Mouse (Mus musculus) kidney, embryonic 16.5 days (tissue): ENCODE results near the gene Luc7l2. TPM values are rescaled to one million over a fixed set of nuclear protein-coding genes. Genes with fewer than 3 reads are reported as not detected.

Experiments used
- ATAC-seq: fragments of 200-750 bp; cut with Nextera tagmentation; 2 replicates; pipeline ENCODE4 v1.8.0; 2017; ENCODE audit warnings: moderate TSS enrichment; ENCODE audit not compliant: low FRiP score, low TSS enrichment
- H3K27ac ChIP-seq: fragments of 300-500 bp; sonication (generic); 2 replicates; pipeline ENCODE4 v1.5.1; 2014; ENCODE audit warnings: low read length
- H3K27me3 ChIP-seq: fragments of 300-500 bp; sonication (generic); 2 replicates; pipeline ENCODE4 v1.6.1; 2014; ENCODE audit warnings: low read length, control low read depth, mixed read lengths; ENCODE audit not compliant: insufficient read depth
- H3K36me3 ChIP-seq: fragments of 300-500 bp; sonication (generic); 2 replicates; pipeline ENCODE4 v1.6.1; 2014; ENCODE audit warnings: low read length, control low read depth, mixed read lengths; ENCODE audit not compliant: insufficient read depth
- H3K4me1 ChIP-seq: fragments of 300-500 bp; sonication (generic); 2 replicates; pipeline ENCODE4 v1.6.1; 2014; ENCODE audit warnings: low read length, control low read depth, mixed read lengths; ENCODE audit not compliant: insufficient read depth
- H3K4me2 ChIP-seq: fragments of 300-500 bp; sonication (generic); replicated peaks from 2 replicates; pipeline ENCODE4 v1.6.1; 2014; ENCODE audit warnings: low read depth, low read length
- H3K4me3 ChIP-seq: fragments of 300-500 bp; sonication (generic); 2 replicates; pipeline ENCODE4 v1.5.1; 2014; ENCODE audit warnings: mild to moderate bottlenecking, low read length
- H3K9ac ChIP-seq: fragments of 300-500 bp; sonication (generic); replicated peaks from 2 replicates; pipeline ENCODE4 v1.6.1; 2014; ENCODE audit warnings: low read length
- H3K9me3 ChIP-seq: fragments of 300-500 bp; sonication (generic); 2 replicates; pipeline ENCODE4 v1.6.1; 2016; ENCODE audit warnings: low read length, control low read depth
- WGBS: fragments of 180-500 bp; shearing (Covaris S2); extraction: QIAGEN DNeasy Blood & Tissue Kit; methylation state at CpG from one replicate; pipeline ENCODE4 v1.1.7; 2014; 5-methylcytosine and 5-hydroxymethylcytosine counted together
- microRNA-seq: library from miRNA; unstranded; fragments of <30 nt; microRNA quantifications from one replicate; pipeline ENCODE4, GENCODE M21; 2016
- polyA plus RNA-seq: library from polyadenylated mRNA; unstranded; fragments of >200 nt; fragmentation: Nextera tagmentation; extraction: Ambion mirVana; gene quantifications from 2 replicates; pipeline ENCODE4 v1.2.1, GENCODE M21; 2015

Gene Luc7l2
- polyA plus RNA-seq, 1 experiment from 2014 or later = 28.6 TPM

- no peak for ATAC-seq
- no peak overlapping the region for H3K27ac ChIP-seq
- H3K9me3 ChIP-seq = no peaks in the 10 kb centered on the region
- H3K4me3 ChIP-seq = no peak overlapping the region
- no peaks in the 10 kb centered on the region for H3K36me3 ChIP-seq
- H3K9ac ChIP-seq = no peak overlapping the region
- peaks cover 48% of the 10 kb centered on the region for H3K27me3 ChIP-seq
- H3K4me1 ChIP-seq = peaks cover 12% of the 10 kb centered on the region
- H3K4me2 ChIP-seq = no peak overlapping the region
- whole genome bisulfite sequencing = 66% methylated on average over 5 of the region's 5 CpGs
Observed at GRCm38 (mm10) chr6:38641228-38641627, 90.1 kb downstream of the Luc7l2 start.

GRCm38 (mm10) chr6:38641645-38642044 is 90.5 kb downstream of the Luc7l2 start:
- no peak for ATAC-seq
- WGBS = 53% methylated on average over 5 of the region's 5 CpGs
- H3K4me3 ChIP-seq = no peak overlapping the region
- H3K36me3 ChIP-seq = no peaks in the 10 kb centered on the region
- no peak overlapping the region for H3K9ac ChIP-seq
- H3K4me1 ChIP-seq = peaks cover 8% of the 10 kb centered on the region
- no peaks in the 10 kb centered on the region for H3K9me3 ChIP-seq
- H3K27ac ChIP-seq = no peak overlapping the region
- H3K27me3 ChIP-seq = peaks cover 47% of the 10 kb centered on the region
- H3K4me2 ChIP-seq = no peak overlapping the region

GRCm38 (mm10) chr6:38642593-38642992 is 91.5 kb downstream of the Luc7l2 start:
- no peak overlapping the region for H3K9ac ChIP-seq
- peaks cover under 1% of the 10 kb centered on the region; the same call in 1 of the 2 replicates for H3K4me1 ChIP-seq
- H3K4me2 ChIP-seq = no peak overlapping the region
- 49% methylated on average over 5 of the region's 5 CpGs for WGBS
- H3K9me3 ChIP-seq = no peaks in the 10 kb centered on the region
- no peaks in the 10 kb centered on the region for H3K36me3 ChIP-seq
- ATAC-seq = peak; percentile 51; the same call in 1 of the 2 replicates
- no peak overlapping the region for H3K4me3 ChIP-seq
- H3K27me3 ChIP-seq = peaks cover 42% of the 10 kb centered on the region
- no peak overlapping the region for H3K27ac ChIP-seq

GRCm38 (mm10) chr6:38643039-38643438 is 91.9 kb downstream of the Luc7l2 start:
- ATAC-seq = no peak
- H3K9ac ChIP-seq = no peak overlapping the region
- H3K4me3 ChIP-seq = no peak overlapping the region
- no peak overlapping the region for H3K27ac ChIP-seq
- 69% methylated on average over 3 of the region's 3 CpGs for WGBS
- peaks cover 38% of the 10 kb centered on the region for H3K27me3 ChIP-seq
- H3K4me2 ChIP-seq = no peak overlapping the region
- H3K4me1 ChIP-seq = no peaks in the 10 kb centered on the region
- no peaks in the 10 kb centered on the region for H3K36me3 ChIP-seq
- no peaks in the 10 kb centered on the region for H3K9me3 ChIP-seq

- no peak for ATAC-seq
- Histone ChIP-seq H3K4me3 (no peak overlapping the region), H3K27me3 (no peaks in the 10 kb centered on the region), H3K4me2 (no peak overlapping the region), H3K9ac (no peak overlapping the region), H3K9me3 (no peaks in the 10 kb centered on the region), H3K4me1 (no peaks in the 10 kb centered on the region), H3K36me3 (no peaks in the 10 kb centered on the region), H3K27ac (no peak overlapping the region)
- 77% methylated on average over 3 of the region's 3 CpGs for WGBS
Observed at GRCm38 (mm10) chr6:38649545-38649944, 98.4 kb downstream of the Luc7l2 start.

DNA sequence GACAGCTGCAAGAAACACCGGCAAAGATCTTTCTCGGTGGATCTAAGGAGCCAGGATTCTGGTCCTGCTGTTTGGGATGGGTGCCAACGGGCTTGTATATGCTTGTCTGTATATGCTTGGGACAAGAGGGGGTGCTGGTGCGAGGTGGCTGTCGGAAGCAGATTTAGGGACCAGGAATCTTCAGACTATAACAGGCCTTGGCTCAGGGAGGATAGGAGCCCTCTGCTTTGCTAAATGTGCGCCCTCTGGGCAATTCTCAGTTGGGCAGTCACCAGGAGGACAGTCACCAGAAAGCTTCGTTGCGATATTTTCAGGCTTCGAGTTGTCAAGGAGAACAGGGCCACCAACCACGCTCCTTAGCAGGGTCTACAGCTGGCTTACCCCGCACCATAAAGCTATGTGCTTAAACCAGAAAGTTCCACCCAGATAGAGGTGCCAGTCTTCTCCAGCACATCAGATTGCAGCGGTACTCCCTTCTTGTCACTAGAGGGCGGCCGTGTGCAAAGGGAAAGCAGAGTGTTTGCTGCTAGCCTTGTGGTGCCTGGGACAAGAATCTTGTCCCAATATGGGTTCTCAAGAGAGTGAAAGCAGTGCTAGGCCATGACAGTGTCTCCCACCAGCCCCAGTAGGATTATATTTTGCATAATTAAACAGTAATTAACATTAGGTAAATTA is 99.3 kb downstream of the Luc7l2 start:
- Histone ChIP-seq H3K27ac (no peak overlapping the region), H3K9ac (no peak overlapping the region), H3K4me2 (no peak overlapping the region), H3K9me3 (no peaks in the 10 kb centered on the region), H3K36me3 (no peaks in the 10 kb centered on the region), H3K4me3 (no peak overlapping the region), H3K4me1 (no peaks in the 10 kb centered on the region), H3K27me3 (no peaks in the 10 kb centered on the region)
- whole genome bisulfite sequencing = 36% methylated on average over 14 of the region's 14 CpGs
- peak; percentile 69 for ATAC-seq

Small RNA genes lying within 50 kb of the gene (microRNA-seq; reads per million reads assigned to microRNA genes)
- gene Mir7670 = not detected

Other genes with a start within 250 kb of the Luc7l2 start
- 4.2 and 4.3 TPM in 2 replicates for gene Zc3hav1, start 196.7 kb upstream of the Luc7l2 start, polyA plus RNA-seq
- gene Ttc26, start 169.9 kb upstream of the Luc7l2 start, polyA plus RNA-seq = 7.9 and 9.8 TPM in 2 replicates
- gene Ubn2, start 117.4 kb upstream of the Luc7l2 start, polyA plus RNA-seq = 11.5 and 12.3 TPM in 2 replicates
- 156 and 164 TPM in 2 replicates for gene Fmc1, start 17.8 kb upstream of the Luc7l2 start, polyA plus RNA-seq
- gene Klrg2, start 85.9 kb downstream of the Luc7l2 start, polyA plus RNA-seq = 0.32 and 0.49 TPM in 2 replicates
- gene Clec2l, start 111.7 kb downstream of the Luc7l2 start, polyA plus RNA-seq = 1.0 and 1.3 TPM in 2 replicates